Mouse (Mus musculus) bone marrow, adult 2 months (tissue): ENCODE data around the gene Arhgef5.

Source experiments
- CTCF ChIP-seq: fragments of 200-500 bp; IDR thresholded peaks from 2 replicates; pipeline ENCODE4 v1.5.1; 2011; ENCODE audit warnings: low read length, control low read depth; ENCODE audit not compliant: control insufficient read depth, insufficient read depth
- POLR2A ChIP-seq: fragments of 200-500 bp; IDR thresholded peaks from 2 replicates; pipeline ENCODE4 v1.6.1; 2011; ENCODE audit warnings: low read depth, mild to moderate bottlenecking, control low read depth, low read length, borderline replicate concordance; ENCODE audit not compliant: control insufficient read depth

- TF ChIP-seq CTCF (no peak), POLR2A (no peak)
Observed at GRCm38 (mm10) chr6:43293175-43293574, 27.8 kb downstream of the Arhgef5 start.
